Mouse (Mus musculus) cortical plate, adult 2 months (tissue): Measurements from ENCODE around the gene Pdgfra. TPM values are rescaled to one million over a fixed set of nuclear protein-coding genes. Genes with fewer than 3 reads are reported as not detected.

Source experiments
- H3K27ac ChIP-seq: fragments of 200-500 bp; 2 replicates; pipeline ENCODE4 v1.5.1; 2012; ENCODE audit warnings: low read length, control low read depth, inconsistent platforms; ENCODE audit not compliant: insufficient read depth
- H3K4me1 ChIP-seq: fragments of 200-500 bp; 2 replicates; pipeline ENCODE4 v1.6.1; 2011; ENCODE audit warnings: low read length; ENCODE audit not compliant: control insufficient read depth, insufficient read depth
- H3K4me3 ChIP-seq: fragments of 200-500 bp; 2 replicates; pipeline ENCODE4 v1.5.1; 2011; ENCODE audit warnings: mild to moderate bottlenecking, low read length, control low read depth; ENCODE audit not compliant: insufficient read depth
- CTCF ChIP-seq: fragments of 200-500 bp; IDR thresholded peaks from 2 replicates; pipeline ENCODE4 v1.5.1; 2011; ENCODE audit warnings: mild to moderate bottlenecking, control low read depth, low read length; ENCODE audit not compliant: insufficient read depth; ENCODE audit errors: extremely low read depth
- POLR2A ChIP-seq: fragments of 200-500 bp; IDR thresholded peaks from 2 replicates; pipeline ENCODE4 v1.6.1; 2011; ENCODE audit warnings: mild to moderate bottlenecking, low read length, control low read depth; ENCODE audit not compliant: insufficient read depth; ENCODE audit errors: extremely low read depth
- polyA plus RNA-seq: library from polyadenylated mRNA; depleted of rRNA; stranded (reverse); fragments of >200 nt; gene quantifications from 2 replicates; pipeline ENCODE4 v1.2.3, GENCODE M21; 2012

Gene Pdgfra
- polyA plus RNA-seq, 1 experiment, result 21.7 TPM

- H3K27ac ChIP-seq, result no peak overlapping the region
- no peak overlapping the region for H3K4me3 ChIP-seq
- peaks cover 1% of the 10 kb centered on the region; the same call in 1 of the 2 replicates for H3K4me1 ChIP-seq
- TF ChIP-seq POLR2A (no peak), CTCF (no peak)
Measured at GRCm38 (mm10) chr5:75146469-75146868, 5.6 kb upstream of the Pdgfra start.

- H3K27ac ChIP-seq, result no peak overlapping the region
- H3K4me1 ChIP-seq, result no peaks in the 10 kb centered on the region
- no peak overlapping the region for H3K4me3 ChIP-seq
- TF ChIP-seq POLR2A (no peak), CTCF (no peak)
Measured at GRCm38 (mm10) chr5:75148343-75149127, 3.6 kb upstream of the Pdgfra start.

GRCm38 (mm10) chr5:75149380-75149779 lies 2.7 kb upstream of the Pdgfra start:
- no peak for TF ChIP-seq CTCF
- TF ChIP-seq POLR2A, result no peak
- Histone ChIP-seq H3K4me1 (no peaks in the 10 kb centered on the region), H3K27ac (no peak overlapping the region), H3K4me3 (no peak overlapping the region)

GRCm38 (mm10) chr5:75149880-75150279 lies 2.2 kb upstream of the Pdgfra start:
- TF ChIP-seq POLR2A, result no peak
- no peak for TF ChIP-seq CTCF
- no peaks in the 10 kb centered on the region for H3K4me1 ChIP-seq
- H3K27ac ChIP-seq, result no peak overlapping the region
- H3K4me3 ChIP-seq, result no peak overlapping the region

- TF ChIP-seq POLR2A, result no peak
- Histone ChIP-seq H3K4me3 (no peak overlapping the region), H3K27ac (no peak overlapping the region), H3K4me1 (no peaks in the 10 kb centered on the region)
Measured at GRCm38 (mm10) chr5:75150341-75150981, 1.6 kb upstream of the Pdgfra start.

GRCm38 (mm10) chr5:75151146-75151900 lies 769 bp upstream of the Pdgfra start:
- Histone ChIP-seq H3K4me1 (no peaks in the 10 kb centered on the region), H3K27ac (no peak overlapping the region), H3K4me3 (no peak overlapping the region; the same call in 1 of the 2 replicates)
- TF ChIP-seq CTCF (peak; percentile 35; the same call in 1 of the 2 replicates), POLR2A (no peak)

- Histone ChIP-seq H3K4me1 (no peaks in the 10 kb centered on the region), H3K4me3 (peak overlapping the region; percentile 17), H3K27ac (no peak overlapping the region)
- no peak for TF ChIP-seq CTCF
- TF ChIP-seq POLR2A, result no peak
Measured at GRCm38 (mm10) chr5:75152791-75153625, 916 bp downstream of the Pdgfra start.

- Histone ChIP-seq H3K4me3 (peak overlapping the region; percentile 17), H3K27ac (no peak overlapping the region), H3K4me1 (no peaks in the 10 kb centered on the region)
- TF ChIP-seq POLR2A (no peak), CTCF (no peak)
Measured at GRCm38 (mm10) chr5:75153626-75153960, 1.5 kb downstream of the Pdgfra start.
